Mouse (Mus musculus): ENCODE measurements around the gene Wfdc9.

DNA sequence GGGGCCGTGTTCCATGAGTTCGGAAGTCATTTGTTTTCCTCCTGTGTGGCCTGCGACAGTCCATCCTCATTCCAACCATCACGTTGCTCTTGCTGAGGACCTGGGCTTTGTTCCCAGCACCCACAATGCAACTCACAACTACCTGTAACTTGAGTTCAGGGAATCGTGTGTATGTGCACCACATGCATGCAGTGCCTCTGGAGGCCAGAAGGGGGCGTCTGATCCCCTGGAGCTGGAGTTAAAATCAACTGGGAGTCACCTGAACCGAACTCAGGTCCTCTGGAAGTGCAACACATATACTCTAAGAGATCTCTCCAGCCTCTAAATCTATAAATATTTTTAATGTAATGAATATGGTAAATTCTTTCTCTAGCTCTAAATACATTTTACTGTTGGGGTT is 19.7 kb upstream of the Wfdc9 start:
- 0 out of 2 replicates have a peak, but pooled peaks have one; percentile 16 for TF ChIP-seq CTCF (IDR thresholded peaks at IDR 0.05; ENCODE audit: insufficient read depth, low read length)
- TF ChIP-seq POLR2A (IDR thresholded peaks at IDR 0.05; ENCODE audit: borderline replicate concordance, extremely low read depth, low read depth, low read length) = no peak

Data from lung, adult 2 months (tissue).